Mouse (Mus musculus) heart, adult 2 months (tissue): ENCODE results near the gene Orc1. TPM values are rescaled to one million over a fixed set of nuclear protein-coding genes. Genes with fewer than 3 reads are reported as not detected.

Experiments used
- DNase-seq, 2 experiments: peaks; one replicate each; pipeline ENCODE4 v3.0.0; 2021
- H3K27ac ChIP-seq: fragments of 200-600 bp; 2 replicates; pipeline ENCODE4 v1.8.1; 2022
- H3K27me3 ChIP-seq: fragments of 200-500 bp; 2 replicates; pipeline ENCODE4 v1.6.1; 2012; ENCODE audit warnings: mild to moderate bottlenecking, low read length, inconsistent platforms, mixed read lengths; ENCODE audit not compliant: control insufficient read depth, insufficient read depth
- H3K36me3 ChIP-seq: fragments of 200-500 bp; 2 replicates; pipeline ENCODE4 v1.6.1; 2012; ENCODE audit warnings: low read length, inconsistent platforms; ENCODE audit not compliant: control insufficient read depth, insufficient read depth
- H3K4me1 ChIP-seq: fragments of 200-500 bp; 2 replicates; pipeline ENCODE4 v1.6.1; 2011; ENCODE audit warnings: low read length; ENCODE audit not compliant: control insufficient read depth, insufficient read depth
- H3K4me3 ChIP-seq: fragments of 200-600 bp; 2 replicates; pipeline ENCODE4 v1.8.1; 2022
- H3K79me2 ChIP-seq: fragments of 200-500 bp; replicated peaks from 2 replicates; pipeline ENCODE4 v1.6.1; 2012; ENCODE audit warnings: mild to moderate bottlenecking, inconsistent platforms, low read length, moderate library complexity, mixed read lengths; ENCODE audit not compliant: control insufficient read depth, insufficient read depth
- H3K9ac ChIP-seq: fragments of 200-500 bp; 2 replicates; pipeline ENCODE4 v1.6.1; 2012; ENCODE audit warnings: low read depth, mild to moderate bottlenecking, control low read depth, inconsistent platforms, low read length, mixed read lengths
- CTCF ChIP-seq: fragments of 200-600 bp; IDR thresholded peaks from 2 replicates; pipeline ENCODE4 v1.8.1; 2022; ENCODE audit warnings: antibody characterized with exemption, mild to moderate bottlenecking, moderate library complexity
- EP300 ChIP-seq: fragments of 200-500 bp; IDR thresholded peaks from 2 replicates; pipeline ENCODE4 v1.6.1; 2011; ENCODE audit warnings: low read depth, low read length, control low read depth; ENCODE audit not compliant: insufficient read depth
- POLR2A ChIP-seq: fragments of 200-500 bp; IDR thresholded peaks from 2 replicates; pipeline ENCODE4 v1.6.1; 2011; ENCODE audit warnings: mild to moderate bottlenecking, low read depth, low read length, control low read depth; ENCODE audit not compliant: insufficient read depth
- WGBS: fragments of 180-500 bp; shearing (Covaris S2); methylation state at CpG from one replicate; pipeline ENCODE4 v1.1.7; 2018; 5-methylcytosine and 5-hydroxymethylcytosine counted together
- intact Hi-C: fragments of 180-260 bp; cut with DNase I; formaldehyde crosslinking; loops from one replicate; pipeline ENCODE4 v1.15.1; 2025
- polyA plus RNA-seq: library from polyadenylated mRNA; depleted of rRNA; stranded (reverse); fragments of >200 nt; gene quantifications from 2 replicates; pipeline ENCODE4 v1.2.3, GENCODE M21; 2012
- total RNA-seq, 2 experiments: library from RNA; stranded (reverse); gene quantifications; 2 replicates each; pipeline ENCODE4 v1.2.3; 2021

Orc1 gene
- total and polyA plus RNA-seq, 3 experiments = 0.04 TPM; not detected in 2

DNA sequence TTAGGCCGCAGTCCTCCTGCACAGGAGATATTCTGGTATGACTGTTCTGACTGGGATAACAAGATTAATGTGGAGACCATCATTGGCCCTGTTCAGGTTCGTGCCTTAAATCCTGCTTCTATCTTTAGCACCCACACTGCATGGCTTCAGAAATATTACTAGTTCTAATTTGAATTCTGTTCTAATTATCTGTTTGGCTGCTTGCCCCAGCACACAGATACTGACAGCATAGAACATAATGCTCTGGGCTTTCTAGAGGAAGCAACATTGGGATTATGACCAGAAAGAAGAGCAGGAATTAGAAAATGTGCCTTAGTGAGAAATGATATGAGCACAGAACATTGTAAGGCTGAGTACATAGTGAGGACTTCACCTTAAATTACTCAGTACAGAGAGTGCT is 14.2 kb downstream of the Orc1 start:
- H3K79me2 ChIP-seq = no peaks in the 10 kb centered on the region
- H3K36me3 ChIP-seq = no peaks in the 10 kb centered on the region
- intact Hi-C loops = no loop called here
- TF ChIP-seq EP300 = no peak
- TF ChIP-seq POLR2A = no peak
- TF ChIP-seq CTCF = no peak
- no peaks in the 10 kb centered on the region; the same call in 1 of the 2 replicates for H3K4me1 ChIP-seq
- H3K4me3 ChIP-seq = no peak overlapping the region
- no peak overlapping the region for H3K9ac ChIP-seq
- WGBS = 55% methylated on average over 2 of the region's 2 CpGs
- no peak overlapping the region for H3K27ac ChIP-seq
- no peaks in the 10 kb centered on the region for H3K27me3 ChIP-seq
- no peak for DNase-seq

DNA sequence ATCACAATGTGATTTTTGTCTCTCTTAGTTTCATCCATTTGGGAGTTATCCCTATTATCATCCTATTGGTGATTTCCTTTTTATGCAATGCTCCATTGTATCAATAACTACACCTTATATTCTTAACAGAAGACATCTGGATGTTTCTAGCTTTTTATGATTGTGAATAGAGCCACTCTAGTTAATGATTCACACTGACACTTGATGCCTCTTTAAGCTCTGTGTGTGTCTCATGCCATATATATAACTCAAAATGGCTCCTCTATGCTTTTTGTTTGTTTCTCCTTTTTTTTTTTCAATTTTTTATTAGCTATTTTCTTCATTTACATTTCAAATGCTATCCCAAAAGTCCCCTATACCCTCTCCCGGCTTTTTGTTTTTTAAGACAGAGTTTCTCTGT is 16.6 kb downstream of the Orc1 start:
- intact Hi-C loops = no loop called here
- H3K4me1 ChIP-seq = no peaks in the 10 kb centered on the region; the same call in 1 of the 2 replicates
- no peak for DNase-seq
- H3K27me3 ChIP-seq = no peaks in the 10 kb centered on the region
- no peak overlapping the region for H3K27ac ChIP-seq
- no peaks in the 10 kb centered on the region for H3K79me2 ChIP-seq
- no peaks in the 10 kb centered on the region for H3K36me3 ChIP-seq
- H3K4me3 ChIP-seq = no peak overlapping the region
- no peak overlapping the region for H3K9ac ChIP-seq
- TF ChIP-seq EP300 (no peak), CTCF (no peak), POLR2A (no peak)
- 91% methylated on average over 1 of the region's 1 CpGs for WGBS

DNA sequence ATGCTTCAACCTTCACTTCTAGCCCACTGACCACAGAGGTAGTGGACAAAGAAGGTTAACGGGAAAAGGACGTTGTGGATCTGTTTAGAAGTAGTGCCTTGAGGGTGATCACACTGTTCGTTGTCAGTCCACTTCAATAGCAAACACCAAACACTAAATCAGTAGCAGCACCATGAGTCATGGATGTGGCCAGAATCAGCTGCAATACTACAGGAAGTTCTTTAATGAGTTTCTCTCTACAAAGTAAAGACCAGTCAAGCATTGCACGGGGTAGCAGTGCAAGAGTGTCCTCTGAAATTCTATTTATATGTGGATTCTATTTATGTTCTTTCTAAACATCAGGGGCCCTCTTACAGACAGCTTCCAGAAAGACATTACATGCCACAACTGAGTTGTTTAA is 19.1 kb downstream of the Orc1 start:
- intact Hi-C loops = no loop called here
- TF ChIP-seq POLR2A (no peak), EP300 (no peak), CTCF (no peak)
- H3K27me3 ChIP-seq = no peaks in the 10 kb centered on the region
- no peak for DNase-seq
- WGBS = 69% methylated on average over 4 of the region's 4 CpGs
- no peaks in the 10 kb centered on the region for H3K36me3 ChIP-seq
- H3K27ac ChIP-seq = no peak overlapping the region
- H3K4me1 ChIP-seq = no peaks in the 10 kb centered on the region
- no peak overlapping the region for H3K9ac ChIP-seq
- H3K4me3 ChIP-seq = no peak overlapping the region
- no peaks in the 10 kb centered on the region for H3K79me2 ChIP-seq

GRCm38 (mm10) chr4:108601870-108602269 is 22.6 kb downstream of the Orc1 start:
- intact Hi-C loops = no loop called here

GRCm38 (mm10) chr4:108608651-108609050 is 29.4 kb downstream of the Orc1 start:
- Histone ChIP-seq H3K79me2 (no peaks in the 10 kb centered on the region), H3K27ac (no peak overlapping the region), H3K27me3 (no peaks in the 10 kb centered on the region), H3K4me1 (no peaks in the 10 kb centered on the region), H3K9ac (no peak overlapping the region), H3K36me3 (no peaks in the 10 kb centered on the region), H3K4me3 (no peak overlapping the region)
- intact Hi-C loops = no loop called here
- 93% methylated on average over 3 of the region's 3 CpGs for WGBS
- TF ChIP-seq CTCF = no peak
- TF ChIP-seq POLR2A = no peak
- TF ChIP-seq EP300 = no peak
- no peak for DNase-seq

More at GRCm38 (mm10) chr4:108601870-108602269, 22.6 kb downstream of the Orc1 start:
- H3K9ac ChIP-seq = no peak overlapping the region
- DNase-seq = no peak
- H3K79me2 ChIP-seq = no peaks in the 10 kb centered on the region
- 95% methylated on average over 7 of the region's 7 CpGs for WGBS
- TF ChIP-seq POLR2A (no peak), EP300 (no peak), CTCF (no peak)
- no peak overlapping the region for H3K27ac ChIP-seq
- H3K27me3 ChIP-seq = no peaks in the 10 kb centered on the region
- no peaks in the 10 kb centered on the region for H3K4me1 ChIP-seq
- no peaks in the 10 kb centered on the region for H3K36me3 ChIP-seq
- H3K4me3 ChIP-seq = no peak overlapping the region

DNA sequence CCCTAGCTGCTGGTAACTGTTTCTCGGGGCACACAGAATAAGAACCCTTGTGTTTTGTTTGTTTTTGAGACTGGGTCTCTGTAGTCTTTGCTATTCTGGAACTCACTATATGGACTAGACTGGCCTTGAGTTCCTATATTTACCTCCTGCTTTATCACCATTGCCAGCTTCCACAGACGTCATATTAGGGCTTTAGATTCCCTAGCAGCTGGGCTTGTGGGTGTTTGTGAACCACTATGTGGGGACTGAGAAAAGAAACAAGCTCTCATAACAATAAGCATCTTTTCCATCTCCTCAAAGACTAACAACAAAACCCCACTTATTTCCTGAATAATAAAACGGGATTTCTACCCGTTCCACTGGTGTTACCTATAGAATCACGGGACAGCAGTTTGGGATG is 31.7 kb downstream of the Orc1 start:
- DNase-seq = no peak
- Histone ChIP-seq H3K9ac (no peak overlapping the region), H3K4me1 (no peaks in the 10 kb centered on the region), H3K4me3 (no peak overlapping the region), H3K36me3 (no peaks in the 10 kb centered on the region), H3K79me2 (no peaks in the 10 kb centered on the region), H3K27me3 (no peaks in the 10 kb centered on the region), H3K27ac (no peak overlapping the region)
- TF ChIP-seq EP300 = no peak
- TF ChIP-seq CTCF = no peak
- no peak for TF ChIP-seq POLR2A
- intact Hi-C loops = no loop called here
- 91% methylated on average over 5 of the region's 5 CpGs for WGBS
